ENCODE assay signal across 10 mouse cellular contexts in genomic region chr5:28462741-28463590, GRCm38 (mm10). TPM values are rescaled to one million over a fixed set of nuclear protein-coding genes. Genes with fewer than 3 reads are reported as not detected.
DNase-seq lines count a peak whose midpoint lies in the region; ATAC-seq and TF ChIP-seq lines count a peak whose summit lies in the region.
"Had no signal": no experiment of that assay in that cellular context is flagged by ENCODE, and none has a peak within 500 bp of the region (broad histone marks: within the 10 kb centered on the region; RNA-seq: fewer than 3 reads in every experiment).

No protein-coding gene starts in this region.

- intact Hi-C loops in heart, adult 2 months (cut with DNase I) = no loop called here

- no peak for DNase-seq in heart, adult 2 months
- DNase-seq in kidney, postnatal 14 days = peak; percentile 33
- no peak for DNase-seq in gastrocnemius, adult 8-10 months (ENCODE audit: low spot score in 2 of 2)
- DNase-seq in ovary, postnatal 36 days (ENCODE audit: low spot score) = no peak

- WGBS in heart, embryonic 11.5 days (ENCODE audit: insufficient replicate concordance) = 2% methylated on average over 33 of the region's 33 CpGs
- 4% methylated on average over 33 of the region's 33 CpGs for WGBS in heart, adult 2 months
- 1% methylated on average over 33 of the region's 33 CpGs for WGBS in forebrain, embryonic 15.5 days
- WGBS in neural tube, embryonic 12.5 days = 1% methylated on average over 33 of the region's 33 CpGs

- no peak overlapping the region for H3K9ac ChIP-seq in heart, embryonic 11.5 days (ENCODE audit: low read depth, low read length)
- no peak overlapping the region for H3K9ac ChIP-seq in heart, adult 2 months (ENCODE audit: low read depth, low read length)
- 0 out of 2 replicates have a peak overlapping the region, but pooled peaks have one; percentile 17 for H3K9ac ChIP-seq in forebrain, embryonic 15.5 days (replicated peaks)
- H3K9ac ChIP-seq in neural tube, embryonic 12.5 days = no peak overlapping the region

- H3K27me3 ChIP-seq in heart, embryonic 11.5 days (ENCODE audit: control insufficient read depth, insufficient read depth, low read length) = peaks cover 97% of the 10 kb centered on the region
- H3K27me3 ChIP-seq in heart, adult 2 months (ENCODE audit: control insufficient read depth, insufficient read depth, low read length) = peaks cover 35% of the 10 kb centered on the region
- peaks cover 99% of the 10 kb centered on the region for H3K27me3 ChIP-seq in forebrain, embryonic 15.5 days
- peaks cover 100% of the 10 kb centered on the region for H3K27me3 ChIP-seq in neural tube, embryonic 12.5 days (replicated peaks)

- 0 out of 2 replicates have a peak overlapping the region, but pooled peaks have one; percentile 9 for H3K4me3 ChIP-seq in heart, embryonic 11.5 days (ENCODE audit: low read depth, low read length)
- H3K4me3 ChIP-seq in heart, adult 2 months = no peak overlapping the region
- peak overlapping the region; percentile 52 for H3K4me3 ChIP-seq in forebrain, embryonic 15.5 days
- peak overlapping the region; percentile 16; the same call in 1 of the 2 replicates for H3K4me3 ChIP-seq in neural tube, embryonic 12.5 days

- no peak for TF ChIP-seq POLR2A in heart, adult 2 months (IDR thresholded peaks at IDR 0.05; ENCODE audit: insufficient read depth, low read depth, low read length)

- H3K9me3 ChIP-seq in heart, embryonic 11.5 days (replicated peaks; ENCODE audit: control insufficient read depth, low read length) = no peaks in the 10 kb centered on the region
- H3K9me3 ChIP-seq in forebrain, embryonic 15.5 days = no peaks in the 10 kb centered on the region
- H3K9me3 ChIP-seq in neural tube, embryonic 12.5 days = no peaks in the 10 kb centered on the region

- no peak for ATAC-seq in heart, embryonic 11.5 days (replicated peaks; ENCODE audit: insufficient number of reproducible peaks, low FRiP score, low TSS enrichment)
- ATAC-seq in forebrain, embryonic 15.5 days (replicated peaks) = no peak
- ATAC-seq in neural tube, embryonic 12.5 days (ENCODE audit: low FRiP score, low read depth) = no peak
- no peak for ATAC-seq in megakaryocyte-erythroid progenitor cell, adult 5-6 weeks (replicated peaks; ENCODE audit: low FRiP score, low TSS enrichment, poor library complexity, severe bottlenecking)

- H3K4me1 ChIP-seq in heart, embryonic 11.5 days (ENCODE audit: control insufficient read depth, insufficient read depth, low read length) = peaks cover 14% of the 10 kb centered on the region
- H3K4me1 ChIP-seq in heart, adult 2 months (ENCODE audit: control insufficient read depth, insufficient read depth, low read length) = no peaks in the 10 kb centered on the region
- peaks cover 67% of the 10 kb centered on the region for H3K4me1 ChIP-seq in forebrain, embryonic 15.5 days
- peaks cover 56% of the 10 kb centered on the region for H3K4me1 ChIP-seq in neural tube, embryonic 12.5 days

- H3K36me3 ChIP-seq in heart, embryonic 11.5 days (ENCODE audit: control insufficient read depth, insufficient read depth, low read length) = no peaks in the 10 kb centered on the region
- H3K36me3 ChIP-seq in heart, adult 2 months (ENCODE audit: control insufficient read depth, insufficient read depth, low read length) = no peaks in the 10 kb centered on the region
- no peaks in the 10 kb centered on the region for H3K36me3 ChIP-seq in forebrain, embryonic 15.5 days
- no peaks in the 10 kb centered on the region for H3K36me3 ChIP-seq in neural tube, embryonic 12.5 days

- H3K79me2 ChIP-seq in heart, adult 2 months (replicated peaks; ENCODE audit: control insufficient read depth, insufficient read depth, low read length) = no peaks in the 10 kb centered on the region

- no peak overlapping the region for H3K27ac ChIP-seq in heart, embryonic 11.5 days (ENCODE audit: low read depth, low read length)
- H3K27ac ChIP-seq in heart, adult 2 months = no peak overlapping the region
- no peak overlapping the region for H3K27ac ChIP-seq in forebrain, embryonic 15.5 days (replicated peaks)
- H3K27ac ChIP-seq in neural tube, embryonic 12.5 days = no peak overlapping the region

- no peak for TF ChIP-seq CTCF in heart, adult 2 months (IDR thresholded peaks at IDR 0.05)

- no peak for TF ChIP-seq EP300 in heart, adult 2 months (IDR thresholded peaks at IDR 0.05; ENCODE audit: insufficient read depth, low read depth, low read length)

- peak overlapping the region; percentile 19 for H3K4me2 ChIP-seq in heart, embryonic 11.5 days
- peak overlapping the region; percentile 89 for H3K4me2 ChIP-seq in forebrain, embryonic 15.5 days (replicated peaks)
- H3K4me2 ChIP-seq in neural tube, embryonic 12.5 days (replicated peaks) = peak overlapping the region; percentile 85

RNA-seq across cellular contexts. Expression of gene Shh, which starts 4.1 kb away (rescaled TPM):
- 0.10 and 0.13 TPM in 2 replicates for polyA plus RNA-seq in heart, embryonic 11.5 days (2014; fragmentation: Nextera tagmentation; extraction: Ambion mirVana)
- not detected for total RNA-seq in heart, adult 2 months (2021)
- not detected in 2 replicates for polyA plus RNA-seq in heart, adult 2 months (2012; rRNA removed)
- 0.49 and 0.81 TPM in 2 replicates for polyA plus RNA-seq in forebrain, embryonic 15.5 days (2015; fragmentation: Nextera tagmentation; extraction: Ambion mirVana)
- polyA plus RNA-seq in neural tube, embryonic 12.5 days (2016; fragmentation: Nextera tagmentation; extraction: Ambion mirVana) = 3.0 and 3.6 TPM in 2 replicates
- total RNA-seq in gastrocnemius, adult 8-10 months (2022) = not detected
- not detected in 2 replicates for total RNA-seq in megakaryocyte-erythroid progenitor cell, adult 5-6 weeks (2014; fragmentation: Nextera tagmentation)
- total RNA-seq in megakaryocyte-erythroid progenitor cell, adult 5-6 weeks (2017) = not detected in 2 replicates
- total RNA-seq: CH12.LX had no signal
- polyA plus RNA-seq: liver, embryonic 16.5 days had no signal

Comparison
In these comparisons a context has a peak if more than half of its experiments do, and no peak if none do; other contexts are left out.
1. H3K4me2 ChIP-seq: peak in every context shown above with its lines; median percentile 89 in forebrain, embryonic 15.5 days; 85 in neural tube, embryonic 12.5 days; 19 in heart, embryonic 11.5 days.